Mouse (Mus musculus): Measurements from ENCODE around the gene Golph3.

Gene Golph3

GRCm38 (mm10) chr15:12321091-12321787 lies at the start of gene Golph3:
TSS of gene Golph3 (plus strand) at chr15:12321450.
- peak; percentile 94 to 96 for DNase-seq (ENCODE audit: low spot score in 2 of 2)

DNA sequence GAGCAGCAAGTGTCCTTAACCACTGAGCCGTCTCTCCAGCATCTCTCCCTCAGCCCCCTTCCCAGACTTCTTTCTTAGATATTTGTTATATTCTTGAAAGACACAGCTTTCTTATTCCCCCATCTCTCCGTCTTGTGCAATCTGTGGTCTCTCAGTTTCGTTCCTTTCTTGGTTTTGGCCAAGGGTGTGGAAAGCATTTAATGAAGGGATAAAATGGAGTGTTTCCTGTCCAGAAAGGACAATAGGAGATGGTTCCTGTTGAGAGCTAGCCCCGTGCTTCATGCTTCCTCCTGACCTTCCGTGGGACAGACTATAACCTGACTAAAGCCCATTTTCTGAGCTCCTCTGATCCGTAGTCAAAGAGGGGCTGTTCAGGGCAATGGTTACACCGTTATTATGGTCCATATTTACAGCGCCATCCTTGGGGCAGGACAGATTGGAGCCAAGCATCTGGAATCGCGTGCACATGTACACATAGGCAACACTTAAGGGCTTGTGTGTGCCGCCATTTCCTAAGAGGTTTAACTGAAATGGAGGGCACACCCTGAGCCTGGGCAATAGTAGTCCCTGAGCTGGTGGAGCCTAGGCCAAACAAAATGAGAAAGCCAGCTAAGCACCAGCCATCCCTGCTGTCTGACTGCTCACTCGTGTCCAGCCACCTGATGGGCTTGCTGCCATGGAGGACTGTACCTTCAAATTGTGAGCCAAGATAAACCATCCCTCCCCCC lies 47.8 kb upstream of the Golph3 start:
- no peak for DNase-seq (ENCODE audit: low spot score in 2 of 2)

DNA sequence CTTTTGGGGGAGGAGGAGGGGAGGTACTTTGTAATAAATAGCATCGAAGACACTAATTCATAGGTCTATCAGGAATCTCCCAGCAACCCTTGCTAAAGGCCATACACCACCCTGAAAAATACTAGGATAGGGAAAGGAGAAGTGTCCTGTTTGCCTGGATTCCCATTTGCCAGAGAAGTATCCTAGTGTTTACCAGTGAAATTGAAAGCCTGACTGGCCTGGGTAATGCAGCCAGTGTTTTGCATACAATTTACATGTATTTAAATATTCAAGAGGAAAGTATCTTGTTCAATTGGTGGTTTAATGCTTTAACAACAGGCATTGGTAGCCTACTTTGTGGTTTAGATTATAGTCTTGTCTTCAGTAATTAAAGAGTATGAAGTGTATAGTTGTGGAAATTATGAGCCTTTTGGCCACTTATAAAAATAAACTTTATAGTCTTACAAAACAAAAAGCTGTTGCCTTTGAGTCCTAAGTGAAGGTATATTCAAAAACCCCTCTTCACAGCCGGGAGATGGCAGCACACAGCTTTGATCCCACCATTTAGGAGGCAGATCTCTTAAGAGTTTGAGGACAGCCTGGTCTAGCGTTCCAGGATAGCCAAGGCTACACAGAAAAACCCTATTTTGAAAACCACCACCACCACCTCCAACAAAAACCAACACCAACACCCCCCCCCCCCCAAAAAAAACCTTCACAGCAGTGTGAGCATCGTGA lies 47.0 kb upstream of the Golph3 start:
- no peak for DNase-seq (ENCODE audit: low spot score in 2 of 2)

- no peak for DNase-seq (ENCODE audit: low spot score in 2 of 2)
Measured at GRCm38 (mm10) chr15:12275091-12275623, 46.1 kb upstream of the Golph3 start.

DNA sequence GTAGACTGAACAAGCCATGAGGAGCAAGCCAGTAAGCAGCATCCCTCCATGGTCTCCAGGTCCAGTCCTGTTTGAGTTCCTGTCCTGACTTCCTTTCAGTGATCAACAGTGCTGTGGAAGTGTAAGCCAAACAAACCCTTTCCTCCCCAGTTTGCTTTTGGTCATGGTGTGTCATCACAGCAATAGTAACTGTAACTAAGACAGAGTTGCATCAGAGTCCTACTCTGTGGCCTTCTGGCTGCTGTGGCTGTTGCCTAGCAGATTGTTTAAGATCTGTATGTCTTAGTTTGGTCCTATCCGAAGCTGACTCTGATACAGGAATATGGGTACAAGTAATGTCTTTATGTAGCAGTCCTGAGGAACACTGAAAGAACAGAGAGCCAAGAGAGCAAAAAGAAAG lies 41.4 kb upstream of the Golph3 start:
- no peak for DNase-seq (ENCODE audit: low spot score in 2 of 2)

DNA sequence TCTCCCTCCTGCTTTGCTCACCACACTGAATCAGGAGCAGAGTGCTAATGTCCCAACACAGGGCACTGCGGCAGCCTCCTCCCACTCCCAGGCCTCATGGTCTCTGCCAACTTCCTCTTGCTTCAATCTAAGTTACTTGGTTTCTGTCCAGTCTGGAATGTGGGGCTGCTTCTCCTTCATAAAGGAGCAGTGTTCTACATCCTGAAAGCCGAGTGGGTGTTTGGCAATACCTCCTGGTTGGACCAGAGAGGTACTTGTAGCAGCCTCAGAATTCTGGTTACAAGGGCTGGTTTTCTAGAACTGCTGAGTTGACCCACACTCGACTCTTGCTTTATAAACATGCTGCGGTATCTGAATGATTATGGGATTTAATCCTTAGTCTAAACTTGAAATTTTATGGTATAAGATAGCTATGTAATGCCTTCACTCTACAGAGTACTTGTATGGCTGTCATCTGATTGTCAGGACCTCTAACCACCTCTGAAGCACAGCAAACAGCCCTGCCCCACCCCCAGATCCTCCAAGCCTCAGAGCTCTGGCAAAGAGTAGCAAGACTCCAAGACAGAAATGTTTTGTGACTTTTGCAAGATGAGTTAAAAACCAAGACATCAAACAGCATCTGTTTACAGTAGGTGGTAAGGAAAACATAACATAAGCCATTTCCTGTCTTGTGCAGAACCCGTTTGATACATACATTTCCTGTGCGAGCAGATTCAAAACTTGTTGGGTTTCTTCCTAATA lies 36.3 kb upstream of the Golph3 start:
- no peak for DNase-seq (ENCODE audit: low spot score in 2 of 2)

DNA sequence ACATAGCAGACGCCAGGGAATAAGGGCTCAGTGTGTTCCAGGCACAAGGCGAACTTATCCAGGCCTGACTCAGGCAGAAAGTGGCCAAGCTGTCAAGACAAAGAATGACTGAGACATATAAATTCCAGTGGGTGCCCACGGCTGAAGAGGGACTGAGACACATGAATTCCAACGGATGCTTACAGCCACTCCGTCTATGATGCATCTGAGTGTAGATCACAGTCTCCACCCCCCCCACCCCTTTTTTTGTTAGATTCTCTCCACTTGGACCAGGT lies 35.8 kb upstream of the Golph3 start:
- DNase-seq (ENCODE audit: low spot score in 2 of 2), result no peak

GRCm38 (mm10) chr15:12290330-12290729 lies 30.9 kb upstream of the Golph3 start:
- DNase-seq (ENCODE audit: low spot score in 2 of 2), result no peak

- no peak for DNase-seq (ENCODE audit: low spot score in 2 of 2)
Measured at GRCm38 (mm10) chr15:12291757-12292156, 29.5 kb upstream of the Golph3 start.

DNA sequence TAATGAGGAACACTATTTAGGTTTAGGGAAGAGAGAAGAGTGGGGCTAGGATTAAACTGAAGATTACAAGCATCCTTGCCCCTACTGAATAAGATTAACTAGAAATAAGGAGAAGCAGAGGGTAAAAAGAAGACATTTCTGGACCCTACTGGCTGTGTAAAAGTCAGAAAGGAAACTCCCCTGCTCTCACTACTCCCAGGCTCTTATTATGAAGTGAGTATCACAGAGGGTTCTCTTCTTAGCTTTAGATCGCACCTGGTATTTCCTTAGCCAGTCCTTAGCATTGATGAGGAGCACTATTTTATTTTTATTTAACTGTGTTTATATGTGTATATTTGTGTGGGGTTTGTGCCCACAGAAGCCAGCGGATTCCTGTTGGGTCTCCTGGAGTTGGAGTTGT lies 25.0 kb upstream of the Golph3 start:
- DNase-seq (ENCODE audit: low spot score in 2 of 2), result no peak

- DNase-seq (ENCODE audit: low spot score in 2 of 2), result no peak
Measured at GRCm38 (mm10) chr15:12298231-12298737, 23.0 kb upstream of the Golph3 start.

DNA sequence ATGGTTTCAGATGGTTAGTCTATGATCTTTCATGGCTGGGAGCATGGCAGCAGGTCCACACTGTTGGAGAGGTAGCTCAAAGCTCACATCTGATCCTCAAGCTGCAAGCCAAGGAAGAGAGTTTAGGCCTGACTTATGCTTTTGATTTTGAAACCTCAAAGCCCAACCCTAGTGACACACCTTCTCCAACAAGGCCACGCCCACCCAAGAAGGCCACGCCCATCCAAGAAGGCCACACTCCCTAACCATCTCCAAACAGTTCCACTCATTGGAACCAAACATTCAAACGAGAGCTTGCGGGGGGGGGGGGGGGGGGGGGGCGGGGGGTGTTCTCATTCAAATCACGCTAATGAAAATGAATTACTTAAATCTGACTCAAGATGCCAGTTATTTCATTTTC lies 19.5 kb upstream of the Golph3 start:
- DNase-seq (ENCODE audit: low spot score in 2 of 2), result no peak

DNA sequence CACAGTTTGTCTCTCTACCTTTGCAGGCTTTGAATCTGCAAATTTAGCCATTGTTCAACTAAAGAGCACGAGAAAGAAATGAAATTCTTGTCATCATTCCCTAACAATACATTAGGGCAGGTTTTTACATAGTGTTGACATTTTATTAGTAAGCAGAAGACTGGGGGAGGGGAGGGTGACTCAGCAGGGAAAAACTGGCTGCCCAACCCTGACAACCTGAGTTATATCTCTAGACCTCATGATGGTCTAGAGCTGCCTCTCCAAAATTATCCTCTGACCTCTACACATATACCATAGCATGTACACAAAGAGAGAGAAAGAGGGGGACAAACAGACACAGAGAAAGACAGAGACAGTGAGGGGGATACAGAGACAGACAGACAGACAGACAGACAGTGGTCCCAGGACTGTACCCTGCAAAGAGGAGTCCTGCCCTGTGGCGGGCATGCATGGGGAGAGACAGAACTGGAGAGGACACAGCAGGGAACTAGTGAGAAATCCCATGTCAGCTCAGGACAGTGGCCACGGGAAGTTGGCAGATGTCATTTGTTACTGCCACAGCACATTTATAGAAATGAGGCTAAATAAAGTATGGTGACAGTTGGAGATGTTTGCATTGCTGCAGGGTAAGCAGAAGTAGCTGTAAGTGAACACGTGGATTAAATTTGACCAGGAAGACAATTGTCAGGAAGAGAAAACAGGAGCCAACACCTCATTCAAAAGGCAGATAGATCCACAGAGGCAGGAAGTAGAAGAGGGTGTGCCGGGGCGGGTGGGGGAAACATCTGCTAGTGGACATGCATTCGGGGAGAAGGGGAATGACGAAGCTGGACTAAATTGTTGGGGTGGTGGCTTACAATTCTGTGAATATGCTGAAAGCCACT lies 14.8 kb upstream of the Golph3 start:
- no peak for DNase-seq (ENCODE audit: low spot score in 2 of 2)

- no peak for DNase-seq (ENCODE audit: low spot score in 2 of 2)
Measured at GRCm38 (mm10) chr15:12307114-12307513, 14.1 kb upstream of the Golph3 start.

DNA sequence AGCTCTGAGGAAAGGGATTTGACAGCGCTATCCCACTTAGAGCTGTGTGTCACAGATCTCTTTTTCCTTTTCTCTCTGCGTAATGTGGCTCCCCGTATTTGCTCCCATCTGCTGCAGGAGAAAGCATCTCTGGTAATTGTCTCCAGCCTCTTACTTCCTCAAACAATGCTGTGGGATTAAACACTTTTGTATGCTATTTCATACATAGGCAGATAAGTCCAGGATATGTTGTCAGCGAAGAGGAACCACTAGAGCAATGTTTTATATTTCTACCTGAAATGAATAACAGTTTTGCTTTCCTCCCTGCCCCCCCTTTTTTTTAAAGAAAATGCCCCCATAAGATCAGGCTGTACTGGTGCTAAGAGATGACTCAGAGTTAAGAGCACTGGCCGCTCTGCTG lies 12.7 kb upstream of the Golph3 start:
- DNase-seq (ENCODE audit: low spot score in 2 of 2), result no peak

DNA sequence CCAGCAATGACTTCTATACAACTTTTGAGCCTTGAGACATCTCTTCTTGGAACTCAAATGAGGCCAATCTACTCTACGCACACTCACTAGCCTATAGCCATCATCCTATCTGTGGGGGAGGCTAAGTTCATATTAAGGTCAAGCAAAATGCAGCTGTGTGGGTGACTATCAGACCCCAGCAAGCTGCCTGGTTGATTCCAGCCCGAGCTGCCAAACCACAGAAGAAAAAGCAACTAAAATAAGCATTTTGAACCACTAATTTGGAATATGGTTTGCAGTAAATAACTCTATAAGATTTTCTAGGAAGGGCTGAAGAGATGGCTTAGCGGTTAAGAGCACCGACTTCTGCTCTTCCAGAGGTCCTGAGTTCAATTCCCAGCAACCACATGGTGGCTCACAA lies 10.6 kb upstream of the Golph3 start:
- no peak for DNase-seq (ENCODE audit: low spot score in 2 of 2)

DNA sequence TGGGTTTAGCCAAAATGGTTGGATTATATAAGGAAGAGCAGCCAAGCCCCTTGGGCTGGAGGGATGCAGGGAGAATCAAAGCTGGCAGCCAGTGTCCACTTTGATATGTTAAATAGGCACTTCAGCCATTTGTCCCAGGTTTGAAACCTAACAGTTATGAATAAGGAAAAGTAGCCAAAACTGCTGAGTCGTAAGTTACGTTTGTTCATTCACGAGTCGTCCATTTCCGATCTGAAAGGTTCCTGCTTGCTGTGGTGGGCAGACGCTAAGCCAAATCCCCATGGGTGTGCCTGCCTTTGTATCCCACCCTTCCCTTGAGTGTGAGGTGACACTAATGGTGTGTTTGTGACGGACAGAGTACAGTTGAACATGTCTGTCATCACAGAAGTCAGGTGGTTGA lies 9.8 kb upstream of the Golph3 start:
- no peak for DNase-seq (ENCODE audit: low spot score in 2 of 2)

- DNase-seq (ENCODE audit: low spot score in 2 of 2), result no peak
Measured at GRCm38 (mm10) chr15:12313255-12313654, 8.0 kb upstream of the Golph3 start.

DNA sequence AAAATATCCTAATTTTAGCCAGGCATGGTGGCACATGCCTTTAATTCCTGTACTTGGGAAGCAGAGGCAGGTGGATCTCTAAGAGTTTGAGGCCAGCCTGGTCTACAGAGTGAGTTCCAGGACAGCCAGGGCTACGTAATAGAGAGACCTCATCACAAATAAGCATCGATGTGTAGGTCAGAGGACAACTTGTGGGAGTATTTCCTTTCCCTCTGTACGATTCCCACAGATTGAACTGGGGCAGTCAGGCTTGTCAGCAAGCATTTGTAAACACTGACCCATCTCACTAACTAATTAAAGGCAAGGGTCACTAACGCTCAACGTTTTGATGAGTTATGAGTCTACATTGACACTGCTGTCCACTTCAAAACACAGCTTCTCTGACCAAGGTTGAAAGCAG lies 6.7 kb upstream of the Golph3 start:
- DNase-seq (ENCODE audit: low spot score in 2 of 2), result no peak

GRCm38 (mm10) chr15:12315996-12316395 lies 5.3 kb upstream of the Golph3 start:
- no peak for DNase-seq (ENCODE audit: low spot score in 2 of 2)

GRCm38 (mm10) chr15:12317290-12317689 lies 4.0 kb upstream of the Golph3 start:
- DNase-seq (ENCODE audit: low spot score in 2 of 2), result no peak
